Mouse (Mus musculus) embryonic facial prominence, embryonic 14.5 days (tissue): ENCODE measurements around the gene 4933428G20Rik. TPM values are rescaled to one million over a fixed set of nuclear protein-coding genes. Genes with fewer than 3 reads are reported as not detected.

Experiments
- ATAC-seq: fragments of 200-750 bp; cut with Nextera tagmentation; 2 replicates; pipeline ENCODE4 v1.8.0; 2017; ENCODE audit warnings: low read depth, moderate number of reproducible peaks, moderate TSS enrichment
- DNase-seq: peaks from one replicate; pipeline ENCODE4 v3.0.0-alpha.2; 2015; ENCODE audit warnings: low spot score
- H3K27ac ChIP-seq: fragments of 300-500 bp; sonication (generic); replicated peaks from 2 replicates; pipeline ENCODE4 v1.5.1; 2014; ENCODE audit warnings: low read depth, mild to moderate bottlenecking, low read length, moderate library complexity
- H3K27me3 ChIP-seq: fragments of 300-500 bp; sonication (generic); replicated peaks from 2 replicates; pipeline ENCODE4 v1.6.1; 2014; ENCODE audit warnings: low read length; ENCODE audit not compliant: control insufficient read depth, insufficient read depth
- H3K36me3 ChIP-seq: fragments of 300-500 bp; sonication (generic); 2 replicates; pipeline ENCODE4 v1.6.1; 2014; ENCODE audit warnings: low read length, mixed read lengths; ENCODE audit not compliant: control insufficient read depth, insufficient read depth
- H3K4me1 ChIP-seq: fragments of 300-500 bp; sonication (generic); 2 replicates; pipeline ENCODE4 v1.6.1; 2014; ENCODE audit warnings: antibody characterized with exemption, low read length; ENCODE audit not compliant: control insufficient read depth, insufficient read depth
- H3K4me2 ChIP-seq: fragments of 300-500 bp; sonication (generic); 2 replicates; pipeline ENCODE4 v1.6.1; 2014; ENCODE audit warnings: low read depth, mild to moderate bottlenecking, low read length, moderate library complexity, mixed read lengths
- H3K4me3 ChIP-seq: fragments of 300-500 bp; sonication (generic); 2 replicates; pipeline ENCODE4 v1.5.1; 2014; ENCODE audit warnings: low read depth, mild to moderate bottlenecking, low read length
- H3K9ac ChIP-seq: fragments of 300-500 bp; sonication (generic); 2 replicates; pipeline ENCODE4 v1.6.1; 2014; ENCODE audit warnings: low read depth, mild to moderate bottlenecking, low read length, moderate library complexity, mixed read lengths
- H3K9me3 ChIP-seq: fragments of 300-500 bp; sonication (generic); 2 replicates; pipeline ENCODE4 v1.6.1; 2016; ENCODE audit warnings: low read length; ENCODE audit not compliant: control insufficient read depth
- WGBS: fragments of 180-500 bp; shearing (Covaris S2); extraction: QIAGEN DNeasy Blood & Tissue Kit; methylation state at CpG from one replicate; pipeline ENCODE4 v1.1.7; 2014; 5-methylcytosine and 5-hydroxymethylcytosine counted together
- polyA plus RNA-seq: library from polyadenylated mRNA; unstranded; fragments of >200 nt; fragmentation: Nextera tagmentation; extraction: Ambion mirVana; gene quantifications from 2 replicates; pipeline ENCODE4 v1.2.1, GENCODE M21; 2014

The 4933428G20Rik gene
- polyA plus RNA-seq, 1 experiment from 2014 or later, result 0.13 TPM

DNA sequence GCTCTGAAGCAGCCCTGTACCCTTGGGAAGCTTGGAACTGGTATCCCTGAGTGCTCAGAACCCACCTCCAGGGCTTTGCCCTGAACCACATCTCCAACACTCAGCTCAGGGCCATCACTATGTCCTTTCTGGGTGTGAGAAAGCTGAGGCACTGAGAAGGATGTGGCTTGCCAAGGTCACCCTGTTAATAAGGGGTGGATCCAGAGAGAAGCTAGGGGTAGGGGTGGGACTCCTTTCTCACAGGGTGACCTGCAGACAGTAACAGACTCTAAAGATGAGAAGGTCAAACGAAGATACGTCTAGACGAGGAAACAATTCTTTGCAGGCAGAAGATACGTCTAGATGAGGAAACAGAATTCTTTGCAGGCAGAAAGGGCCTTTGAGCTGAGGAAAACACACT is 2.7 kb upstream of the 4933428G20Rik start:
- DNase-seq, result no peak
- no peak overlapping the region for H3K27ac ChIP-seq
- H3K4me3 ChIP-seq, result no peak overlapping the region
- H3K4me2 ChIP-seq, result no peak overlapping the region
- H3K9me3 ChIP-seq, result no peaks in the 10 kb centered on the region
- no peak for ATAC-seq
- WGBS, result 67% methylated on average over 4 of the region's 4 CpGs
- peaks cover 24% of the 10 kb centered on the region for H3K36me3 ChIP-seq
- H3K4me1 ChIP-seq, result peaks cover 12% of the 10 kb centered on the region
- H3K9ac ChIP-seq, result no peak overlapping the region
- peaks cover 39% of the 10 kb centered on the region for H3K27me3 ChIP-seq

DNA sequence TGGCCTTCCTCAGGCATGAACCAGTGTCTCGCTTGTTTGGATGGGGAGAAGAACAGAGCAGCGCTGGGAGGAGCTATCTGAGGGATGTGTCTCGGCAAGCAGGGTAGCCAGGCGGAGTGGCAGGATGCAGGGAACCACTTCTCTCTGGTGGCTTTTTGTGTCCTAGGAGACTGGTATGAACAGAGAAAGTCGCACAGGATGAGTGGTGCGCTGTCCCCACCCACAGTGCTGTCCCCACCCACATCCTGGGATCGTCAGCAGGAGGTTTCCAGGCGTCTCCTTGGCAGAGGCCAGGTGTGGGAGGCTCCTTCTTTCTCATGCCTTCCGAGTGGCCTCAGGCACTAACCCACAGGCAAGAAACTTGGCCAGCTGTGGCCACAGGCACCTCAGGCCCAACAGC is 2.2 kb upstream of the 4933428G20Rik start:
- ATAC-seq (peak; percentile 60), DNase-seq (peak; percentile 59)
- Histone ChIP-seq H3K9me3 (no peaks in the 10 kb centered on the region), H3K27ac (no peak overlapping the region), H3K9ac (no peak overlapping the region), H3K4me2 (no peak overlapping the region), H3K4me3 (no peak overlapping the region), H3K4me1 (peaks cover 12% of the 10 kb centered on the region), H3K36me3 (peaks cover 28% of the 10 kb centered on the region), H3K27me3 (peaks cover 42% of the 10 kb centered on the region)
- 36% methylated on average over 9 of the region's 9 CpGs for WGBS

GRCm38 (mm10) chr11:97500720-97501448 is 744 bp upstream of the 4933428G20Rik start:
- no peak for DNase-seq

GRCm38 (mm10) chr11:97497543-97497942 is 2.6 kb downstream of the 4933428G20Rik start:
- DNase-seq, result no peak
- peaks cover 69% of the 10 kb centered on the region for H3K36me3 ChIP-seq

More at GRCm38 (mm10) chr11:97500720-97501448, 744 bp upstream of the 4933428G20Rik start:
- peak overlapping the region; percentile 45 for H3K9ac ChIP-seq
- 25% methylated on average over 28 of the region's 51 CpGs for WGBS
- peak overlapping the region; percentile 48 for H3K4me2 ChIP-seq
- peaks cover 42% of the 10 kb centered on the region for H3K27me3 ChIP-seq
- peaks cover 12% of the 10 kb centered on the region for H3K4me1 ChIP-seq
- peaks cover 38% of the 10 kb centered on the region for H3K36me3 ChIP-seq
- peak overlapping the region; percentile 28; the same call in 1 of the 2 replicates for H3K4me3 ChIP-seq
- peak; percentile 12; the same call in 1 of the 2 replicates for ATAC-seq
- no peaks in the 10 kb centered on the region for H3K9me3 ChIP-seq
- no peak overlapping the region for H3K27ac ChIP-seq

GRCm38 (mm10) chr11:97492836-97493235 is 7.3 kb downstream of the 4933428G20Rik start:
- Histone ChIP-seq H3K27ac (no peak overlapping the region), H3K9me3 (no peaks in the 10 kb centered on the region), H3K4me1 (no peaks in the 10 kb centered on the region), H3K4me3 (no peak overlapping the region), H3K27me3 (0 out of 2 replicates have a peak, but pooled peaks cover 3% of the 10 kb centered on the region), H3K9ac (no peak overlapping the region), H3K36me3 (peaks cover 81% of the 10 kb centered on the region), H3K4me2 (no peak overlapping the region)
- DNase-seq (no peak), ATAC-seq (no peak)
- WGBS, result 69% methylated on average over 3 of the region's 3 CpGs

More at GRCm38 (mm10) chr11:97497543-97497942, 2.6 kb downstream of the 4933428G20Rik start:
- WGBS, result 95% methylated on average over 4 of the region's 4 CpGs
- H3K4me1 ChIP-seq, result peaks cover 12% of the 10 kb centered on the region
- ATAC-seq, result no peak
- H3K27ac ChIP-seq, result no peak overlapping the region
- H3K27me3 ChIP-seq, result peaks cover 42% of the 10 kb centered on the region
- H3K4me2 ChIP-seq, result no peak overlapping the region
- H3K9ac ChIP-seq, result no peak overlapping the region
- no peak overlapping the region for H3K4me3 ChIP-seq
- no peaks in the 10 kb centered on the region for H3K9me3 ChIP-seq

- H3K9me3 ChIP-seq, result no peaks in the 10 kb centered on the region
- no peak overlapping the region for H3K4me2 ChIP-seq
- ATAC-seq (no peak; the same call in 1 of the 2 replicates), DNase-seq (no peak)
- H3K27me3 ChIP-seq, result no peaks in the 10 kb centered on the region
- peaks cover 81% of the 10 kb centered on the region for H3K36me3 ChIP-seq
- H3K9ac ChIP-seq, result no peak overlapping the region
- 69% methylated on average over 10 of the region's 10 CpGs for WGBS
- no peak overlapping the region for H3K27ac ChIP-seq
- H3K4me1 ChIP-seq, result no peaks in the 10 kb centered on the region
- H3K4me3 ChIP-seq, result no peak overlapping the region
Observed at GRCm38 (mm10) chr11:97491640-97492039, 8.5 kb downstream of the 4933428G20Rik start.

DNA sequence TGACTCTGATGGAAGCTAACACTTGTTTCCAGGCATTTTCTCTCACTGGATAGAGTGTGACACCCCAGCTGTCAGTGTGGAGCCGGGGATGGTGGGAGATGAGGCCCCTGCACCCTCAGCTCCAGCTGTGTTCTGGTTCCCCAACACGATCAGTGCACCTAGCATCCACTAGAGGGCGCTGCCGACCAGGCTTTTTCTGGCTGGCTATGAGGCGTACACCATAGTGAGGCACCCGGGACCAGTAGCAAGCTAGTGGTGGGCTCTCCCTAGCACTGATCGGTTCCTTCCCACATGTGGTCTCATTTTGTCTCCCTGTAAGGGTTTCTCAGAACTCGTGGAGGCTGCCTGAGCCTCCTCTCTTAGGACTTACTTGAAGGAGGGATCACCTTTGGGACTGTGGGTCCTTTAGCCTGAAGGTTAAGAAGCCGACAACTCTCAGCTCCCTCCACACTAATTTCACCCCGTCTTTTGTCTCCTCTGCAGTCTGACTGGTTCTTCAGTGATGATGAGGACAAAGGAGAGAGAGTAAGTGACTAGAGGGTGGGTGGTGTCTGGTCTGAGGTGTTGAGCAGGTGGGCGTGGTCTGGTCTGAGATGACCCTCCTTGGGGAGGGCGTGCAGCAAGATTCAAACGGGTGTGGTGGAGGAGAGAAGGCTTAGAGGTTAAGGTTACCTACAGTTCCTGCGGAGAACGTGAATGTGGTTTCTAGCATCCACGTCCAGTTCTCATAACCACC is 10.4 kb downstream of the 4933428G20Rik start:
- Histone ChIP-seq H3K27me3 (no peaks in the 10 kb centered on the region), H3K36me3 (peaks cover 86% of the 10 kb centered on the region)

GRCm38 (mm10) chr11:97487656-97488055 is 12.5 kb downstream of the 4933428G20Rik start:
- no peak for ATAC-seq

More for the DNA sequence above, 10.4 kb downstream of the 4933428G20Rik start:
- WGBS, result 29% methylated on average over 16 of the region's 16 CpGs
- peak; percentile 69 for ATAC-seq
- no peak overlapping the region for H3K4me3 ChIP-seq
- H3K9me3 ChIP-seq, result no peaks in the 10 kb centered on the region
- H3K4me2 ChIP-seq, result no peak overlapping the region
- no peaks in the 10 kb centered on the region for H3K4me1 ChIP-seq
- H3K9ac ChIP-seq, result no peak overlapping the region
- peak; percentile 75 for DNase-seq
- no peak overlapping the region for H3K27ac ChIP-seq

More at GRCm38 (mm10) chr11:97487656-97488055, 12.5 kb downstream of the 4933428G20Rik start:
- Histone ChIP-seq H3K36me3 (peaks cover 83% of the 10 kb centered on the region), H3K9ac (no peak overlapping the region), H3K27me3 (no peaks in the 10 kb centered on the region), H3K27ac (no peak overlapping the region), H3K4me1 (no peaks in the 10 kb centered on the region), H3K4me3 (no peak overlapping the region), H3K4me2 (no peak overlapping the region), H3K9me3 (no peaks in the 10 kb centered on the region)
- no peak for DNase-seq
- 72% methylated on average over 3 of the region's 3 CpGs for WGBS
